Mouse (Mus musculus) brain, embryonic 14.5 days (tissue): ENCODE results near the gene Krt18. TPM values are rescaled to one million over a fixed set of nuclear protein-coding genes. Genes with fewer than 3 reads are reported as not detected.
"Not testable (repeated sequence)": the region's sequence is repeated elsewhere in the genome, so short reads cannot be mapped to it uniquely, and the experiment has no call there.

ENCODE experiments used
- DNase-seq: peaks from one replicate; pipeline ENCODE4 v3.0.0-alpha.2; 2011; ENCODE audit warnings: low read depth
- CTCF ChIP-seq: fragments of 200-500 bp; IDR thresholded peaks from 2 replicates; pipeline ENCODE4 v1.5.1; 2012; ENCODE audit warnings: inconsistent platforms, mild to moderate bottlenecking, moderate library complexity, borderline replicate concordance; ENCODE audit not compliant: insufficient read depth, insufficient read length; ENCODE audit errors: extremely low read depth
- POLR2A ChIP-seq: fragments of 200-500 bp; IDR thresholded peaks from 2 replicates; pipeline ENCODE4 v1.6.1; 2012; ENCODE audit warnings: mild to moderate bottlenecking, inconsistent platforms, borderline replicate concordance; ENCODE audit not compliant: poor library complexity, insufficient read depth, insufficient read length, severe bottlenecking; ENCODE audit errors: extremely low read depth
- polyA plus RNA-seq: library from polyadenylated mRNA; depleted of rRNA; stranded (reverse); fragments of >200 nt; gene quantifications from 2 replicates; pipeline ENCODE4 v1.2.3, GENCODE M21; 2012; rRNA removed

Gene Krt18
- polyA plus RNA-seq, 1 experiment = 3.9 TPM

- no peak for DNase-seq
- TF ChIP-seq CTCF (no peak), POLR2A (no peak)
Measured at GRCm38 (mm10) chr15:102074876-102075585, 47.1 kb downstream of the Krt18 start.

- DNase-seq = no peak
- TF ChIP-seq POLR2A (no peak), CTCF (no peak)
Measured at GRCm38 (mm10) chr15:102077111-102077677, 49.2 kb downstream of the Krt18 start.

GRCm38 (mm10) chr15:102079221-102079620 lies 51.2 kb downstream of the Krt18 start:
- no peak for DNase-seq
- TF ChIP-seq POLR2A (no peak), CTCF (no peak)

GRCm38 (mm10) chr15:102079924-102080323 lies 51.9 kb downstream of the Krt18 start:
- not testable (repeated sequence) for DNase-seq

GRCm38 (mm10) chr15:102080429-102080828 lies 52.4 kb downstream of the Krt18 start:
- TF ChIP-seq CTCF (peak; percentile 9; the same call in 1 of the 2 replicates), POLR2A (no peak)
- no peak for DNase-seq

Other genes with a start within 250 kb of the Krt18 start
- 0.04 and 0.08 TPM in 2 replicates for gene Krt72, start 241.7 kb upstream of the Krt18 start, polyA plus RNA-seq
- gene Krt73, start 225.8 kb upstream of the Krt18 start, polyA plus RNA-seq = 0.78 and 0.98 TPM in 2 replicates
- gene Krt2, start 210.0 kb upstream of the Krt18 start, polyA plus RNA-seq = not detected in 2 replicates
- 14.9 and 19.4 TPM in 2 replicates for gene Krt1, start 177.4 kb upstream of the Krt18 start, polyA plus RNA-seq
- 0.53 and 2.3 TPM in 2 replicates for gene Krt77, start 158.5 kb upstream of the Krt18 start, polyA plus RNA-seq
- not detected in 2 replicates for gene Krt76, start 135.3 kb upstream of the Krt18 start, polyA plus RNA-seq
- gene Krt4, start 103.4 kb upstream of the Krt18 start, polyA plus RNA-seq = 2.3 and 2.6 TPM in 2 replicates
- 0.10 and 0.23 TPM in 2 replicates for gene Krt79, start 87.9 kb upstream of the Krt18 start, polyA plus RNA-seq
- 0.03 TPM in 1 of 2 replicates, not detected in the other for gene Krt78, start 73.9 kb upstream of the Krt18 start, polyA plus RNA-seq
- gene Krt8, start 23.7 kb upstream of the Krt18 start, polyA plus RNA-seq = 2.0 and 3.7 TPM in 2 replicates
- gene Eif4b, start 45.6 kb downstream of the Krt18 start, polyA plus RNA-seq = 123 and 173 TPM in 2 replicates
- 10.2 and 18.8 TPM in 2 replicates for gene Tns2, start 72.2 kb downstream of the Krt18 start, polyA plus RNA-seq
- 63.8 and 64.6 TPM in 2 replicates for gene Spryd3, start 108.1 kb downstream of the Krt18 start, polyA plus RNA-seq
- gene Igfbp6, start 116.2 kb downstream of the Krt18 start, polyA plus RNA-seq = 0.57 and 0.83 TPM in 2 replicates
- 0.15 and 0.18 TPM in 2 replicates for gene Soat2, start 122.3 kb downstream of the Krt18 start, polyA plus RNA-seq
- 91.1 and 96.5 TPM in 2 replicates for gene Zfp740, start 175.1 kb downstream of the Krt18 start, polyA plus RNA-seq
- 45.4 and 50.8 TPM in 2 replicates for gene Csad, start 176.5 kb downstream of the Krt18 start, polyA plus RNA-seq
- 0.30 and 0.40 TPM in 2 replicates for gene Itgb7, start 203.8 kb downstream of the Krt18 start, polyA plus RNA-seq
- 9.1 and 11.0 TPM in 2 replicates for gene Rarg, start 229.3 kb downstream of the Krt18 start, polyA plus RNA-seq
- 0.18 and 0.23 TPM in 2 replicates for gene Gm9918, start 242.4 kb downstream of the Krt18 start, polyA plus RNA-seq